Mouse (Mus musculus): ENCODE data around the gene Dnase2a. TPM values are rescaled to one million over a fixed set of nuclear protein-coding genes. Genes with fewer than 3 reads are reported as not detected.
A peak's percentile ranks its signal among the peaks of the same experiment; 100 is the strongest.

Dnase2a gene
- polyA plus RNA-seq, 1 experiment from 2014 or later, result 14.8 TPM

- Histone ChIP-seq H3K36me3 (no peaks in the 10 kb centered on the region), H3K4me3 (no peak overlapping the region), H3K4me2 (replicated peaks) (no peak overlapping the region), H3K4me1 (peaks cover 16% of the 10 kb centered on the region), H3K9ac (no peak overlapping the region), H3K9me3 (no peaks in the 10 kb centered on the region), H3K27ac (no peak overlapping the region), H3K27me3 (peaks cover 71% of the 10 kb centered on the region)
- no peak for ATAC-seq (ENCODE audit: insufficient number of reproducible peaks, insufficient read depth, low FRiP score, low TSS enrichment)
- 18% methylated on average over 4 of the region's 4 CpGs for WGBS
These were observed 35.3 kb downstream of the Dnase2a start for GRCm38 (mm10) chr8:84943699-84944098.

DNA sequence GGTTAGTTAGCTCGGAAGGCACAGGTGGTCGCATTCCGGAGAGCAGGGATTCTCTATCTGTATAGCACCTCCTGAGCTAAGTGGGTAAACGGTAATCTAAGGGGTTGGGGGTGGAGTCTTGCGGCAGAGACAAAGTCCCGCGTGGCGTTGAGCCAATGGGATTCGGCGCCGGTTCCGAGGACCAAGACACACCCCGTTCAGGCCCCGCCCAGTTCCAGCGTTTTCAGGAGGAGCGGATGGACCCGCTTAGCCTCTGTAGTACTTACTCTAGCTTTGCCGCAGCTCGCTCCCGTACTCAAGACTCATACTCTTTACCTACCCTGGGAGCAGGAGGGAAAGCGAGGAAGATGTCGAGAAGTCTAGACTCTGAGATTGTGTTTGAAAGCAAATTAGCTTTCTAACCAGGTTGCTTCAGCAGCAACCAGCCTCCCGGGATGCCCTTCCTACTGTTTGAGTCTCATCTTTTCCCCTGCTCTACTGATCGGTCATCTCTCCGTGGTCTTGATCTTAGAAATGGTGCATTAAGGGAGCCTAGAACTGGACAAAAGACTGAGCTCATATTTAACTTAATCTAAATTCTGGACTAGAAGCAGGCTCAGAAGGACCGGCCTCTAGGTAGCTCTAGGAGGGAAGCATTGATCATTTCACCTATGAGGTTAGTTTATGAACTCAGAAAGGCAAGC lies 36.3 kb downstream of the Dnase2a start:
- no peak for ATAC-seq (ENCODE audit: insufficient number of reproducible peaks, insufficient read depth, low FRiP score, low TSS enrichment)
- Histone ChIP-seq H3K36me3 (no peaks in the 10 kb centered on the region), H3K27me3 (peaks cover 74% of the 10 kb centered on the region), H3K4me2 (replicated peaks) (peak overlapping the region; percentile 15; the same call in 1 of the 2 replicates), H3K27ac (no peak overlapping the region), H3K4me3 (peak overlapping the region; percentile 13; the same call in 1 of the 2 replicates), H3K9ac (no peak overlapping the region), H3K9me3 (no peaks in the 10 kb centered on the region), H3K4me1 (peaks cover 16% of the 10 kb centered on the region)
- WGBS, result 3% methylated on average over 26 of the region's 26 CpGs

DNA sequence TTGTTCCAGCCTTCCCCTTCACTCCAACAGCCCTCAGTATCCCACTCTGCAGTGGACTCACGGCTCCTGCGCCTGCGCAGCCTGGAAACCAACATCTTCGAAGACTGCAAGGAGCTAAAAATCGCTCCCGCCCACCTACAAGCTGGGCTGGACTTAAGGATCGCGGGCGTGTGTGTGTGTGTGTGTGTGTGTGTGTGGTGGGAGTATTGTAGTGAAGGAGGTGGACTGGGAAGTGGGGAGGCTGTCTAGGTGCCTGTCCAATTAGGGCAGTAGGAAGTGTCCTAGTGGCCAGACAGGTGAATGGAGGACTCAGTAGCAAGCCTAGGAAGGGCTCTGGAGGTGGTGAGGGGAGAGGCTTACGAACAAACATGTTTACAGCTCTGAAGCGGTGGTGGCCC lies 36.9 kb downstream of the Dnase2a start:
- H3K27me3 ChIP-seq, result peaks cover 79% of the 10 kb centered on the region
- peaks cover 16% of the 10 kb centered on the region for H3K4me1 ChIP-seq
- H3K9ac ChIP-seq, result no peak overlapping the region
- peak overlapping the region; percentile 46 for H3K4me3 ChIP-seq
- H3K4me2 ChIP-seq (replicated peaks), result peak overlapping the region; percentile 86
- H3K36me3 ChIP-seq, result no peaks in the 10 kb centered on the region
- no peak overlapping the region for H3K27ac ChIP-seq
- no peak for ATAC-seq (ENCODE audit: insufficient number of reproducible peaks, insufficient read depth, low FRiP score, low TSS enrichment)
- H3K9me3 ChIP-seq, result no peaks in the 10 kb centered on the region
- 2% methylated on average over 11 of the region's 11 CpGs for WGBS

GRCm38 (mm10) chr8:84945633-84946527 lies 37.5 kb downstream of the Dnase2a start:
- H3K4me2 ChIP-seq (replicated peaks), result peak overlapping the region; percentile 86
- 2% methylated on average over 51 of the region's 67 CpGs for WGBS
- no peak overlapping the region for H3K27ac ChIP-seq
- H3K4me3 ChIP-seq, result peak overlapping the region; percentile 46
- no peaks in the 10 kb centered on the region for H3K9me3 ChIP-seq
- H3K9ac ChIP-seq, result peak overlapping the region; percentile 48
- ATAC-seq (ENCODE audit: insufficient number of reproducible peaks, insufficient read depth, low FRiP score, low TSS enrichment), result 0 out of 2 replicates have a peak, but pooled peaks have one; percentile 25
- H3K27me3 ChIP-seq, result peaks cover 79% of the 10 kb centered on the region
- peaks cover 16% of the 10 kb centered on the region for H3K4me1 ChIP-seq
- no peaks in the 10 kb centered on the region for H3K36me3 ChIP-seq

DNA sequence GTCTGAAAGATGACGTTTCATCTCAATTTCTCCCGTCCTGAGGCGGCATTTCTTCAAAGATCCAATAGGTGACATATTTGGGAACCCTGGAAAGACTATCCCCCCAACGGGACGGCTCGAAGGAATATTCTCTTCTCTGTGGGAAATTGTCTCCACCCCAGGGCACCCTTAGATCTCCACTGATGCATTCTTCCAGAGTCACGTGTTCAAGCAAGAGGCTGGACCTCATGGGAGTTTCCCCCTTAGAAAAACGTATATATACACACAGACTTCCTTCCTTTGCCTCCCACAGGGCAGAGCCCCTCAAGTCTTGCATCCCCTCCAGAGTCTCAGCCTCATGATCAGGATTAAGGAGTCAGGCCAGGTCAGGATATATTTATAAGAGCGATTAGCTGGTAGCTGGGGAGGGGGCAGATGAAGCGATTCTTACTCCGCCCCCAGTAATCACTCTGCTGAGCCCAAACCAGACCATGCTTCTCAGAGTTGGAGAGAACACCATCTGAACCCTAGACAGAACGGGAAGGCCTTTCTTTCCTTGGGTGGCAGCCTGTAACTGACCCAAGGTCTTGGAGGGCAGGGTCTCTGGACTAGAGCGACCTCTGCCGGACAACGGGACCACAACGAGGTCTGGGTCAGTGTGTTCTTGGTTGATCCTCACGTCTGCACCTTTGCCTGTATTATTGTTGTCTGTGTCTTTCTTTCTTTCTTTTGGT lies 38.3 kb downstream of the Dnase2a start, which contains the start of gene Rtbdn:
Gene Rtbdn, plus strand, starts transcription at position 464 of the 713 bp plus-strand sequence.
- Histone ChIP-seq H3K27me3 (peaks cover 81% of the 10 kb centered on the region), H3K36me3 (no peaks in the 10 kb centered on the region), H3K9me3 (no peaks in the 10 kb centered on the region), H3K27ac (no peak within 1 kb of the TSS), H3K9ac (peak within 1 kb of the TSS; percentile 48), H3K4me3 (peak within 1 kb of the TSS; percentile 46), H3K4me1 (peaks cover 16% of the 10 kb centered on the region), H3K4me2 (replicated peaks) (peak within 1 kb of the TSS; percentile 86)
- WGBS, result 9% methylated on average over 17 of the region's 17 CpGs
- ATAC-seq (ENCODE audit: insufficient number of reproducible peaks, insufficient read depth, low FRiP score, low TSS enrichment), result 0 out of 2 replicates have a peak, but pooled peaks have one; percentile 16

GRCm38 (mm10) chr8:84947241-84947545 lies 38.8 kb downstream of the Dnase2a start:
- Histone ChIP-seq H3K4me1 (peaks cover 16% of the 10 kb centered on the region), H3K36me3 (no peaks in the 10 kb centered on the region), H3K9ac (no peak overlapping the region), H3K27me3 (peaks cover 86% of the 10 kb centered on the region), H3K4me3 (no peak overlapping the region), H3K27ac (no peak overlapping the region), H3K4me2 (replicated peaks) (no peak overlapping the region), H3K9me3 (no peaks in the 10 kb centered on the region)
- 17% methylated on average over 9 of the region's 9 CpGs for WGBS
- ATAC-seq (ENCODE audit: insufficient number of reproducible peaks, insufficient read depth, low FRiP score, low TSS enrichment), result 0 out of 2 replicates have a peak, but pooled peaks have one; percentile 2

DNA sequence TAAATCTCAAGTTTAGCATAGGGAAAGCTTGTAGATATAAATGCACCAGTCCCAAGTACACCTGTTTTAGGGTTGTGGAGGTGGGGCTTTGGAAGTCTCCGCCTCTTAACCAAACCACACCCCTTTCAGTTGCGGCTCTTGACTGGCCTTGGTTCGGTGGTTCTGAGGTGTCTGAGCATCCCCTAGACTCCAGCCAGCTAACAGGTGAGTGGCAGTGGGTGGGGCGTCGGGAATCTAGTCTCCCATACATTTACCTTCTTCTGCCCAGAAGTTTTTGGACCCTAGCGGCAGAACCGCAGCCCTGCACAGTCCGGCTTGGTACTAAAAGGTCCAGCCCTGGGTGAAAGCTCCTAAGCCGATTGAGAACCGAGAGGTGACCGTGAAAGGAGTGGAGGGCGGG lies 41.4 kb downstream of the Dnase2a start:
- peaks cover 82% of the 10 kb centered on the region for H3K27me3 ChIP-seq
- no peak overlapping the region for H3K4me2 ChIP-seq (replicated peaks)
- H3K9me3 ChIP-seq, result no peaks in the 10 kb centered on the region
- H3K36me3 ChIP-seq, result no peaks in the 10 kb centered on the region
- 21% methylated on average over 12 of the region's 12 CpGs for WGBS
- peaks cover 10% of the 10 kb centered on the region for H3K4me1 ChIP-seq
- ATAC-seq (ENCODE audit: insufficient number of reproducible peaks, insufficient read depth, low FRiP score, low TSS enrichment), result no peak
- no peak overlapping the region for H3K9ac ChIP-seq
- H3K4me3 ChIP-seq, result no peak overlapping the region
- no peak overlapping the region for H3K27ac ChIP-seq

GRCm38 (mm10) chr8:84952612-84953255 lies 44.4 kb downstream of the Dnase2a start:
- no peak overlapping the region for H3K9ac ChIP-seq
- WGBS, result 6% methylated on average over 18 of the region's 18 CpGs
- H3K36me3 ChIP-seq, result peaks cover 11% of the 10 kb centered on the region; the same call in 1 of the 2 replicates
- H3K27me3 ChIP-seq, result peaks cover 55% of the 10 kb centered on the region
- no peaks in the 10 kb centered on the region for H3K9me3 ChIP-seq
- no peak overlapping the region for H3K27ac ChIP-seq
- H3K4me3 ChIP-seq, result no peak overlapping the region
- H3K4me1 ChIP-seq, result no peaks in the 10 kb centered on the region
- H3K4me2 ChIP-seq (replicated peaks), result no peak overlapping the region
- ATAC-seq (ENCODE audit: insufficient number of reproducible peaks, insufficient read depth, low FRiP score, low TSS enrichment), result no peak

- no peaks in the 10 kb centered on the region for H3K4me1 ChIP-seq
- no peak overlapping the region for H3K27ac ChIP-seq
- WGBS, result 50% methylated on average over 2 of the region's 2 CpGs
- H3K9me3 ChIP-seq, result no peaks in the 10 kb centered on the region
- H3K36me3 ChIP-seq, result peaks cover 37% of the 10 kb centered on the region
- H3K4me3 ChIP-seq, result no peak overlapping the region
- ATAC-seq (ENCODE audit: insufficient number of reproducible peaks, insufficient read depth, low FRiP score, low TSS enrichment), result no peak
- peaks cover 20% of the 10 kb centered on the region for H3K27me3 ChIP-seq
- no peak overlapping the region for H3K9ac ChIP-seq
- no peak overlapping the region for H3K4me2 ChIP-seq (replicated peaks)
These were observed 48.4 kb downstream of the Dnase2a start for GRCm38 (mm10) chr8:84956768-84957167.

- 93% methylated on average over 7 of the region's 7 CpGs for WGBS
- Histone ChIP-seq H3K4me3 (no peak overlapping the region), H3K4me1 (peaks cover under 1% of the 10 kb centered on the region), H3K9ac (no peak overlapping the region), H3K27me3 (no peaks in the 10 kb centered on the region), H3K27ac (no peak overlapping the region), H3K36me3 (peaks cover 44% of the 10 kb centered on the region), H3K4me2 (replicated peaks) (no peak overlapping the region), H3K9me3 (no peaks in the 10 kb centered on the region)
- ATAC-seq (ENCODE audit: insufficient number of reproducible peaks, insufficient read depth, low FRiP score, low TSS enrichment), result no peak
These were observed 51.5 kb downstream of the Dnase2a start for GRCm38 (mm10) chr8:84959811-84960210.

- no peak overlapping the region for H3K27ac ChIP-seq
- H3K4me1 ChIP-seq, result peaks cover 21% of the 10 kb centered on the region
- H3K4me3 ChIP-seq, result no peak overlapping the region
- peaks cover 25% of the 10 kb centered on the region for H3K36me3 ChIP-seq
- ATAC-seq (ENCODE audit: insufficient number of reproducible peaks, insufficient read depth, low FRiP score, low TSS enrichment), result no peak
- H3K9ac ChIP-seq, result no peak overlapping the region
- H3K4me2 ChIP-seq (replicated peaks), result no peak overlapping the region
- no peaks in the 10 kb centered on the region for H3K9me3 ChIP-seq
- no peaks in the 10 kb centered on the region for H3K27me3 ChIP-seq
- WGBS, result 91% methylated on average over 4 of the region's 4 CpGs
These were observed 55.6 kb downstream of the Dnase2a start for GRCm38 (mm10) chr8:84963952-84964351.

Data from embryonic facial prominence, embryonic 12.5 days (tissue).